Mouse (Mus musculus): ENCODE data around the gene Tnfrsf12a. TPM values are rescaled to one million over a fixed set of nuclear protein-coding genes. Genes with fewer than 3 reads are reported as not detected.

Tnfrsf12a gene
- 3.8 and 4.9 TPM in 2 replicates for polyA plus RNA-seq (2012; rRNA removed)

- H3K27ac ChIP-seq (ENCODE audit: insufficient read depth, low read length), result peak within 1 kb of the TSS; percentile 12; the same call in 1 of the 2 replicates
- peak; percentile 68 to 82 for DNase-seq (ENCODE audit: low read depth in 1 of 2, low spot score in 2 of 2)
Observed at GRCm38 (mm10) chr17:23677236-23677679, at the start of gene Tnfrsf12a. Gene Tnfrsf12a, minus strand, starts transcription at chr17:23677468.

GRCm38 (mm10) chr17:23726758-23727142 lies 49.5 kb upstream of the Tnfrsf12a start:
- H3K27ac ChIP-seq (ENCODE audit: insufficient read depth, low read length), result 0 out of 2 replicates have a peak overlapping the region, but pooled peaks have one; percentile 36
- H3K4me3 ChIP-seq (ENCODE audit: extremely low read depth, insufficient read depth, insufficient read length), result peak overlapping the region; percentile 92
- peaks cover 4% of the 10 kb centered on the region; the same call in 1 of the 2 replicates for H3K4me1 ChIP-seq (ENCODE audit: control insufficient read depth, insufficient read depth, insufficient read length)
- DNase-seq (ENCODE audit: low read depth in 1 of 2, low spot score in 2 of 2), result no peak
- WGBS, result 1% methylated on average over 20 of the region's 20 CpGs
- no peaks in the 10 kb centered on the region for H3K36me3 ChIP-seq (ENCODE audit: control insufficient read depth, insufficient read depth, low read length)
- no peak for TF ChIP-seq CTCF (IDR thresholded peaks at IDR 0.05; ENCODE audit: extremely low read depth, insufficient read depth, insufficient read length, insufficient replicate concordance)
- TF ChIP-seq POLR2A (IDR thresholded peaks at IDR 0.05; ENCODE audit: low read depth, low read length), result no peak
- no peaks in the 10 kb centered on the region for H3K27me3 ChIP-seq (ENCODE audit: control insufficient read depth, insufficient read depth, low read length)

More at GRCm38 (mm10) chr17:23677236-23677679, at the start of gene Tnfrsf12a:
- no peaks in the 10 kb centered on the region for H3K36me3 ChIP-seq (ENCODE audit: control insufficient read depth, insufficient read depth, low read length)
- H3K4me1 ChIP-seq (ENCODE audit: control insufficient read depth, insufficient read depth, insufficient read length), result peaks cover 13% of the 10 kb centered on the region
- H3K4me3 ChIP-seq (ENCODE audit: extremely low read depth, insufficient read depth, insufficient read length), result peak within 1 kb of the TSS; percentile 76
- H3K27me3 ChIP-seq (ENCODE audit: control insufficient read depth, insufficient read depth, low read length), result peaks cover 8% of the 10 kb centered on the region
- under 1% methylated on average over 34 of the region's 34 CpGs for WGBS
- TF ChIP-seq CTCF (IDR thresholded peaks at IDR 0.05; ENCODE audit: extremely low read depth, insufficient read depth, insufficient read length, insufficient replicate concordance) (no peak), POLR2A (IDR thresholded peaks at IDR 0.05; ENCODE audit: low read depth, low read length) (peak; percentile 89)

GRCm38 (mm10) chr17:23725999-23726757 lies 48.9 kb upstream of the Tnfrsf12a start, which contains the start of gene Pkmyt1:
Gene Pkmyt1, plus strand, starts transcription at chr17:23726336.
- DNase-seq (ENCODE audit: low read depth in 1 of 2, low spot score in 2 of 2), result peak; percentile 80 to 94
- no peak for TF ChIP-seq CTCF (IDR thresholded peaks at IDR 0.05; ENCODE audit: extremely low read depth, insufficient read depth, insufficient read length, insufficient replicate concordance)
- peak; percentile 69 for TF ChIP-seq POLR2A (IDR thresholded peaks at IDR 0.05; ENCODE audit: low read depth, low read length)

GRCm38 (mm10) chr17:23725477-23725876 lies 48.2 kb upstream of the Tnfrsf12a start:
- Histone ChIP-seq H3K27me3 (ENCODE audit: control insufficient read depth, insufficient read depth, low read length) (no peaks in the 10 kb centered on the region), H3K27ac (ENCODE audit: insufficient read depth, low read length) (no peak overlapping the region), H3K4me3 (ENCODE audit: extremely low read depth, insufficient read depth, insufficient read length) (no peak overlapping the region), H3K4me1 (ENCODE audit: control insufficient read depth, insufficient read depth, insufficient read length) (peaks cover 4% of the 10 kb centered on the region; the same call in 1 of the 2 replicates), H3K36me3 (ENCODE audit: control insufficient read depth, insufficient read depth, low read length) (no peaks in the 10 kb centered on the region)
- no peak for DNase-seq (ENCODE audit: low read depth in 1 of 2, low spot score in 2 of 2)
- no peak for TF ChIP-seq POLR2A (IDR thresholded peaks at IDR 0.05; ENCODE audit: low read depth, low read length)
- no peak for TF ChIP-seq CTCF (IDR thresholded peaks at IDR 0.05; ENCODE audit: extremely low read depth, insufficient read depth, insufficient read length, insufficient replicate concordance)
- whole genome bisulfite sequencing, result 49% methylated on average over 4 of the region's 4 CpGs

More at GRCm38 (mm10) chr17:23725999-23726757, 48.9 kb upstream of the Tnfrsf12a start, which contains the start of gene Pkmyt1:
- Histone ChIP-seq H3K36me3 (ENCODE audit: control insufficient read depth, insufficient read depth, low read length) (no peaks in the 10 kb centered on the region), H3K27ac (ENCODE audit: insufficient read depth, low read length) (peak within 1 kb of the TSS; percentile 57), H3K4me1 (ENCODE audit: control insufficient read depth, insufficient read depth, insufficient read length) (peaks cover 4% of the 10 kb centered on the region; the same call in 1 of the 2 replicates), H3K4me3 (ENCODE audit: extremely low read depth, insufficient read depth, insufficient read length) (peak within 1 kb of the TSS; percentile 92), H3K27me3 (ENCODE audit: control insufficient read depth, insufficient read depth, low read length) (no peaks in the 10 kb centered on the region)
- WGBS, result 1% methylated on average over 71 of the region's 73 CpGs

- peaks cover 4% of the 10 kb centered on the region; the same call in 1 of the 2 replicates for H3K4me1 ChIP-seq (ENCODE audit: control insufficient read depth, insufficient read depth, insufficient read length)
- DNase-seq (ENCODE audit: low read depth in 1 of 2, low spot score in 2 of 2), result no peak
- no peak within 1 kb of the TSS for H3K4me3 ChIP-seq (ENCODE audit: extremely low read depth, insufficient read depth, insufficient read length)
- H3K27ac ChIP-seq (ENCODE audit: insufficient read depth, low read length), result no peak within 1 kb of the TSS
- no peaks in the 10 kb centered on the region for H3K27me3 ChIP-seq (ENCODE audit: control insufficient read depth, insufficient read depth, low read length)
- TF ChIP-seq CTCF (IDR thresholded peaks at IDR 0.05; ENCODE audit: extremely low read depth, insufficient read depth, insufficient read length, insufficient replicate concordance) (no peak), POLR2A (IDR thresholded peaks at IDR 0.05; ENCODE audit: low read depth, low read length) (no peak)
- no peaks in the 10 kb centered on the region for H3K36me3 ChIP-seq (ENCODE audit: control insufficient read depth, insufficient read depth, low read length)
- 91% methylated on average over 7 of the region's 7 CpGs for WGBS
Observed at GRCm38 (mm10) chr17:23722376-23723125, 45.3 kb upstream of the Tnfrsf12a start, which contains the start of gene 1520401A03Rik. Gene 1520401A03Rik, minus strand, starts transcription at chr17:23722783.

GRCm38 (mm10) chr17:23721886-23722285 lies 44.6 kb upstream of the Tnfrsf12a start:
- WGBS, result 86% methylated on average over 2 of the region's 2 CpGs
- peaks cover 4% of the 10 kb centered on the region; the same call in 1 of the 2 replicates for H3K4me1 ChIP-seq (ENCODE audit: control insufficient read depth, insufficient read depth, insufficient read length)
- H3K36me3 ChIP-seq (ENCODE audit: control insufficient read depth, insufficient read depth, low read length), result no peaks in the 10 kb centered on the region
- H3K27me3 ChIP-seq (ENCODE audit: control insufficient read depth, insufficient read depth, low read length), result no peaks in the 10 kb centered on the region
- no peak overlapping the region for H3K27ac ChIP-seq (ENCODE audit: insufficient read depth, low read length)
- no peak for DNase-seq (ENCODE audit: low read depth in 1 of 2, low spot score in 2 of 2)
- H3K4me3 ChIP-seq (ENCODE audit: extremely low read depth, insufficient read depth, insufficient read length), result no peak overlapping the region
- TF ChIP-seq CTCF (IDR thresholded peaks at IDR 0.05; ENCODE audit: extremely low read depth, insufficient read depth, insufficient read length, insufficient replicate concordance), result no peak
- TF ChIP-seq POLR2A (IDR thresholded peaks at IDR 0.05; ENCODE audit: low read depth, low read length), result no peak
